Mouse (Mus musculus) cerebellum, postnatal 25 days (tissue): ENCODE measurements around the gene Naip1.
"Not testable (repeated sequence)": the region's sequence is repeated elsewhere in the genome, so short reads cannot be mapped to it uniquely, and the experiment has no call there.

Experiments
- DNase-seq, 2 experiments: peaks; one replicate each; pipeline ENCODE4 v3.0.0; 2021; ENCODE audit warnings: mixed read lengths in 2 of 2

Gene Naip1

GRCm38 (mm10) chr13:100452415-100453127, at the start of gene Naip1:
Naip1 (minus strand) TSS chr13:100452869.
- DNase-seq = not testable (repeated sequence)

- DNase-seq = not testable (repeated sequence)
Measured at GRCm38 (mm10) chr13:100499625-100500024, 47.0 kb upstream of the Naip1 start.

GRCm38 (mm10) chr13:100495337-100495736, 42.7 kb upstream of the Naip1 start:
- no peak for DNase-seq

- peak in 1 of 2 experiments; percentile 22 for DNase-seq
Measured at GRCm38 (mm10) chr13:100494370-100494769, 41.7 kb upstream of the Naip1 start.

GRCm38 (mm10) chr13:100493313-100493712, 40.6 kb upstream of the Naip1 start:
- DNase-seq = no peak

GRCm38 (mm10) chr13:100492061-100492787, 39.6 kb upstream of the Naip1 start, which contains the start of gene Gtf2h2:
Gtf2h2 (minus strand) TSS chr13:100492579.
- peak; percentile 92 to 94 for DNase-seq

GRCm38 (mm10) chr13:100491623-100492022, 39.0 kb upstream of the Naip1 start:
- no peak for DNase-seq

- no peak for DNase-seq
Measured at GRCm38 (mm10) chr13:100490424-100490823, 37.8 kb upstream of the Naip1 start.

GRCm38 (mm10) chr13:100483610-100484009, 30.9 kb upstream of the Naip1 start:
- no peak for DNase-seq

- DNase-seq = no peak
Measured at GRCm38 (mm10) chr13:100463527-100464222, 11.0 kb upstream of the Naip1 start.

GRCm38 (mm10) chr13:100461336-100461735, 8.7 kb upstream of the Naip1 start:
- no peak for DNase-seq

- DNase-seq = no peak
Measured at GRCm38 (mm10) chr13:100449495-100449894, 3.2 kb downstream of the Naip1 start.

- DNase-seq = no peak
Measured at GRCm38 (mm10) chr13:100440116-100440515, 12.6 kb downstream of the Naip1 start.

GRCm38 (mm10) chr13:100438701-100439100, 14.0 kb downstream of the Naip1 start:
- no peak for DNase-seq

GRCm38 (mm10) chr13:100437322-100437825, 15.3 kb downstream of the Naip1 start:
- DNase-seq = no peak

- DNase-seq = not testable (repeated sequence)
Measured at GRCm38 (mm10) chr13:100436556-100437163, 16.0 kb downstream of the Naip1 start.

GRCm38 (mm10) chr13:100419958-100420357, 32.7 kb downstream of the Naip1 start:
- DNase-seq = not testable (repeated sequence)

- no peak for DNase-seq
Measured at GRCm38 (mm10) chr13:100414428-100414827, 38.2 kb downstream of the Naip1 start.

GRCm38 (mm10) chr13:100409825-100410224, 42.8 kb downstream of the Naip1 start:
- no peak for DNase-seq

GRCm38 (mm10) chr13:100409181-100409580, 43.5 kb downstream of the Naip1 start:
- DNase-seq = no peak

GRCm38 (mm10) chr13:100408242-100408641, 44.4 kb downstream of the Naip1 start:
- no peak for DNase-seq

GRCm38 (mm10) chr13:100402930-100403637, 49.6 kb downstream of the Naip1 start:
- not testable (repeated sequence) for DNase-seq
